Mouse (Mus musculus) ES-E14 (cell line): ENCODE measurements around the gene Jmjd8.

Experiments used
- MAFK ChIP-seq: IDR thresholded peaks from 2 replicates; pipeline ENCODE4 v1.6.1; 2014; ENCODE audit warnings: mild to moderate bottlenecking, low read depth, low read length, inconsistent platforms; ENCODE audit not compliant: insufficient read depth
- ZC3H11A ChIP-seq: IDR thresholded peaks from 2 replicates; pipeline ENCODE4 v1.6.1; 2012; ENCODE audit warnings: low read depth, mild to moderate bottlenecking, inconsistent platforms, low read length, borderline replicate concordance
- ZNF384 ChIP-seq: IDR thresholded peaks from 2 replicates; pipeline ENCODE4 v1.6.1; 2012; ENCODE audit warnings: low read depth, low read length, inconsistent platforms

DNA sequence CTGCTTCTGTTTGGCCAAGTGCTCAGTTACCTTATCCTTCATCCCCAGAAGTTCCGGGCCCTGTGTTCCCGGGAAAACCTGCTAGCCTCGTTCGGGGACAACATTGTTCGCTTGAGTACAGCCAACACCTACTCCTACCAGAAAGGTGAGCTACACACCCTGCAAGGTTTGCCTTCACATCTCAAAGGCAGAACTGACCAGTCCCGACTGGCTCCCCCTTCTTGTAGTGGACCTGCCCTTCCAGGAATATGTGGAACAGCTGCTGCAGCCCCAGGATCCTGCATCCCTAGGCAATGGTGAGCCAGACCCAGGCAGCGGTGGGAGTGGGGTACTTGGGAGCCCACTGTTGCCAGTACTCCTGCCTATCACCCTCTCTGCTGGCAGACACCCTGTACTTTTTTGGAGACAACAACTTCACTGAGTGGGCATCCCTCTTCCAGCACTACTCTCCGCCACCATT is 921 bp downstream of the Jmjd8 start:
- no peak for TF ChIP-seq ZC3H11A
- TF ChIP-seq ZNF384: no peak
- no peak for TF ChIP-seq MAFK
